Mouse (Mus musculus): Measurements from ENCODE around the gene Ccng1. TPM values are rescaled to one million over a fixed set of nuclear protein-coding genes. Genes with fewer than 3 reads are reported as not detected.

Ccng1 gene
- total and polyA plus RNA-seq, 3 experiments, result 156 to 348 (median 175) TPM

DNA sequence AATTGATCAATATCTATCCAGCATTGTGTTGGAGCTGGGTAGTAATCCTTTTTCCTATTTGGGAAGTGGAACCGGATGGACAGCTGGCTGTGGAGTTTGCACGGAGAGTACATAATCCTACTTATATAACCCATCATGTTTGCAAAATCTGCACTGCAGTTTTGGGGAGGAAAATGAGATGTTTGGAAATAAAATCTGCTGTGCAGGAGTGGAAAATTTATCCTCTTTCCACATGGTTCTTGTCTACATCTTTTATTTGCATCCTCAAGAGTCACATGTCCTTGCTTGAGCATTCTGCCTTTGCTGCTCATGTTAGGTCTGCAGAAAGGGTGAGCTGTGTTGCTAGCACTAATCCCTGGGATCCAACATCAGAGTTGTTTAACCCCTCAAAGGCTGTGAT lies 31.8 kb upstream of the Ccng1 start:
- peaks cover 0 to 4% of the 10 kb centered on the region in 2 experiments; a peak in 2 of 4 replicates for H3K4me1 ChIP-seq (ENCODE audit: control insufficient read depth in 1 of 2, insufficient read depth in 2 of 2)
- H3K79me2 ChIP-seq (replicated peaks; ENCODE audit: control insufficient read depth, extremely low read depth, insufficient read depth, poor library complexity, severe bottlenecking), result no peaks in the 10 kb centered on the region
- no peaks in the 10 kb centered on the region for H3K27me3 ChIP-seq (replicated peaks)
- H3K9ac ChIP-seq (ENCODE audit: insufficient read depth, low read depth), result no peak overlapping the region
- DNase-seq (ENCODE audit: extremely low read depth), result no peak
- no peak overlapping the region for H3K4me3 ChIP-seq (replicated peaks in 1 of 3; ENCODE audit: low read depth in 2 of 3, low read length in 2 of 3, poor library complexity in 1 of 3)
- TF ChIP-seq CHD2 (IDR thresholded peaks at IDR 0.05; ENCODE audit: low read length) (no peak), ETS1 (conservative IDR thresholded peaks at IDR 0.05; ENCODE audit: low read depth, low read length) (no peak), NRF1 (IDR thresholded peaks at IDR 0.05; ENCODE audit: low read depth, low read length) (no peak), ZKSCAN1 (IDR thresholded peaks at IDR 0.05; ENCODE audit: borderline replicate concordance, low read depth, low read length) (no peak), POLR2A (IDR thresholded peaks at IDR 0.05; ENCODE audit: low read depth, low read length) (no peak), RCOR1 (conservative IDR thresholded peaks at IDR 0.05; ENCODE audit: low read depth, low read length) (no peak), KAT2A (IDR thresholded peaks at IDR 0.05; ENCODE audit: insufficient replicate concordance, low read length) (no peak), MAZ (IDR thresholded peaks at IDR 0.05; ENCODE audit: low read depth, low read length) (no peak), MAX (IDR thresholded peaks at IDR 0.05; ENCODE audit: low read length) (no peak), GABPA (IDR thresholded peaks at IDR 0.05; ENCODE audit: insufficient replicate concordance, low read depth, low read length) (no peak), RAD21 (IDR thresholded peaks at IDR 0.05; ENCODE audit: low read depth, low read length) (no peak), UBTF (IDR thresholded peaks at IDR 0.05; ENCODE audit: low read depth, low read length) (no peak), CHD1 (IDR thresholded peaks at IDR 0.05; ENCODE audit: low read depth, low read length) (no peak), EP300 (IDR thresholded peaks at IDR 0.05; ENCODE audit: low read length) (no peak), ELF1 (IDR thresholded peaks at IDR 0.05; ENCODE audit: low read depth, low read length) (no peak), TBP (conservative IDR thresholded peaks at IDR 0.05; ENCODE audit: low read depth, low read length) (no peak), MYC (IDR thresholded peaks at IDR 0.05; ENCODE audit: low read depth, low read length) (no peak), PAX5 (IDR thresholded peaks at IDR 0.05; ENCODE audit: low read length) (no peak), HCFC1 (IDR thresholded peaks at IDR 0.05; ENCODE audit: low read depth, low read length) (no peak), SIN3A (IDR thresholded peaks at IDR 0.05; ENCODE audit: low read length) (no peak)
- in situ Hi-C loops (cut with MboI; ENCODE audit: low pct_ligation_motif_present, low pct_unique_long_range_greater_than_20kb, low sequenced_read_pairs) (loop anchor here (10.0 kb wide), 1 partner anchor 48 kb away; no protein-coding TSS in a partner anchor), dilution Hi-C loops (cut with MboI; ENCODE audit: extremely low pct_ligation_motif_present, extremely low pct_unique_long_range_greater_than_20kb, low sequenced_read_pairs) (no loop called here)
- H3K4me2 ChIP-seq (ENCODE audit: insufficient read depth, low read depth, poor library complexity, severe bottlenecking), result no peak overlapping the region
- no peaks in the 10 kb centered on the region for H3K9me3 ChIP-seq (replicated peaks; ENCODE audit: low read length)
- no peaks in the 10 kb centered on the region for H3K36me3 ChIP-seq (replicated peaks in 1 of 2; ENCODE audit: control insufficient read depth in 1 of 2, insufficient read depth in 1 of 2, low read length in 1 of 2)
- H3K27ac ChIP-seq (ENCODE audit: insufficient read depth, low read depth), result no peak overlapping the region

DNA sequence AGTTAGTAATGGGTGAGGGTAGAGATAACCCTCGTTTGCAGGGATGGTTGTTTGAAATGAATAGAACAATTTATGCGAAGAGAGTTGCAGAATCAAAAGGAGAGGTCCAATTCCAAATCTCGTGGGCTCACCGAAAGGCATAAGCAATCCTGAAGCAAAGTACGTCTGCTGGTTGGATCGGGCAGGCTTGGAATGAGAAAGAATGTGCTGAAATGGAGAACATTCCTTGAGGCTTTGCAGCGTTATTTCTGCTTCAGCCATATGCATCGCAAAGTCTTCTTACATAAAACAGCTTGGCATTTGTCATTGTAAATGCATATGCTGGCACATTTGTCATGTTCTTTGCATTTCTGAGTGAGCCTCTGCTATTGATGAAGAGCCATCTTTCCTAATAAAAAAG lies 29.2 kb upstream of the Ccng1 start:
- H3K27ac ChIP-seq (ENCODE audit: insufficient read depth, low read depth), result no peak overlapping the region
- no peaks in the 10 kb centered on the region for H3K27me3 ChIP-seq (replicated peaks)
- dilution Hi-C loops (cut with MboI; ENCODE audit: extremely low pct_ligation_motif_present, extremely low pct_unique_long_range_greater_than_20kb, low sequenced_read_pairs), result no loop called here
- H3K4me3 ChIP-seq (replicated peaks in 1 of 3; ENCODE audit: low read depth in 2 of 3, low read length in 2 of 3, poor library complexity in 1 of 3), result no peak overlapping the region
- H3K4me1 ChIP-seq (ENCODE audit: control insufficient read depth in 1 of 2, insufficient read depth in 2 of 2), result peaks cover 0 to 11% of the 10 kb centered on the region in 2 experiments; a peak in 2 of 4 replicates
- H3K9me3 ChIP-seq (replicated peaks; ENCODE audit: low read length), result no peaks in the 10 kb centered on the region
- no peaks in the 10 kb centered on the region for H3K79me2 ChIP-seq (replicated peaks; ENCODE audit: control insufficient read depth, extremely low read depth, insufficient read depth, poor library complexity, severe bottlenecking)
- DNase-seq (ENCODE audit: extremely low read depth), result no peak
- no peak for TF ChIP-seq MAX (IDR thresholded peaks at IDR 0.05; ENCODE audit: low read length)
- TF ChIP-seq JUN (IDR thresholded peaks at IDR 0.05; ENCODE audit: insufficient read depth, low read depth, low read length), result no peak
- TF ChIP-seq UBTF (IDR thresholded peaks at IDR 0.05; ENCODE audit: low read depth, low read length), result no peak
- TF ChIP-seq MYC (IDR thresholded peaks at IDR 0.05; ENCODE audit: low read depth, low read length), result no peak
- in situ Hi-C loops (cut with MboI; ENCODE audit: low pct_ligation_motif_present, low pct_unique_long_range_greater_than_20kb, low sequenced_read_pairs), result loop anchor here (10.0 kb wide), 1 partner anchor 50 kb away; no protein-coding TSS in a partner anchor
- no peak overlapping the region for H3K9ac ChIP-seq (ENCODE audit: insufficient read depth, low read depth)
- no peaks in the 10 kb centered on the region for H3K36me3 ChIP-seq (replicated peaks in 1 of 2; ENCODE audit: control insufficient read depth in 1 of 2, insufficient read depth in 1 of 2, low read length in 1 of 2)
- H3K4me2 ChIP-seq (ENCODE audit: insufficient read depth, low read depth, poor library complexity, severe bottlenecking), result no peak overlapping the region

Measured in CH12.LX (cell line).